Mouse (Mus musculus) ES-Bruce4 (cell line): ENCODE data around the gene Wbp2. TPM values are rescaled to one million over a fixed set of nuclear protein-coding genes. Genes with fewer than 3 reads are reported as not detected.

ENCODE experiments used
- H3K27ac ChIP-seq: 2 replicates; pipeline ENCODE4 v1.5.1; 2012; ENCODE audit warnings: low read length, inconsistent platforms; ENCODE audit not compliant: insufficient read depth
- H3K27me3 ChIP-seq: 2 replicates; pipeline ENCODE4 v1.6.1; 2012; ENCODE audit warnings: mild to moderate bottlenecking, low read length, inconsistent platforms; ENCODE audit not compliant: control insufficient read depth, poor library complexity, insufficient read depth, severe bottlenecking
- H3K36me3 ChIP-seq: 2 replicates; pipeline ENCODE4 v1.6.1; 2012; ENCODE audit warnings: inconsistent platforms, mild to moderate bottlenecking, low read length, moderate library complexity; ENCODE audit not compliant: control insufficient read depth, poor library complexity, insufficient read depth, severe bottlenecking
- H3K4me1 ChIP-seq: one replicate; pipeline ENCODE4 v1.8.1; 2011; ENCODE audit warnings: low read length; ENCODE audit not compliant: control insufficient read depth, insufficient read depth
- H3K4me3 ChIP-seq: 2 replicates; pipeline ENCODE4 v1.5.1; 2011; ENCODE audit warnings: low read depth, mild to moderate bottlenecking, low read length
- H3K9ac ChIP-seq: 2 replicates; pipeline ENCODE4 v1.6.1; 2012; ENCODE audit warnings: low read depth, mild to moderate bottlenecking, inconsistent platforms; ENCODE audit not compliant: poor library complexity, severe bottlenecking
- H3K9me3 ChIP-seq: replicated peaks from 2 replicates; pipeline ENCODE4 v1.6.1; 2012; ENCODE audit warnings: mild to moderate bottlenecking, low read length, inconsistent platforms; ENCODE audit not compliant: control insufficient read depth, poor library complexity, insufficient read depth, severe bottlenecking
- CTCF ChIP-seq: IDR thresholded peaks from one replicate; pipeline ENCODE4 v1.8.1; 2011; ENCODE audit warnings: low read depth, low read length
- EP300 ChIP-seq: IDR thresholded peaks from 2 replicates; pipeline ENCODE4 v1.6.1; 2011; ENCODE audit warnings: low read depth, low read length; ENCODE audit not compliant: insufficient read depth
- POLR2A ChIP-seq: IDR thresholded peaks from one replicate; pipeline ENCODE4 v1.8.1; 2011; ENCODE audit warnings: low read length; ENCODE audit not compliant: insufficient read depth
- polyA plus RNA-seq: library from polyadenylated mRNA; stranded (reverse); fragments of >200 nt; gene quantifications from 2 replicates; pipeline ENCODE4 v1.2.4, GENCODE M21; 2011; ENCODE audit warnings: low read depth; ENCODE audit not compliant: missing spikeins, insufficient read depth, insufficient read length

Gene Wbp2
- polyA plus RNA-seq, 1 experiment, result 179 TPM

GRCm38 (mm10) chr11:116101931-116102381, 15.2 kb upstream of the Wbp2 start:
- Histone ChIP-seq H3K4me1 (peaks cover 16% of the 10 kb centered on the region), H3K27ac (peak overlapping the region; percentile 82), H3K27me3 (no peaks in the 10 kb centered on the region), H3K9me3 (no peaks in the 10 kb centered on the region), H3K36me3 (no peaks in the 10 kb centered on the region), H3K9ac (peak overlapping the region; percentile 32), H3K4me3 (no peak overlapping the region)
- TF ChIP-seq CTCF (no peak), POLR2A (no peak), EP300 (0 out of 2 replicates have a peak, but pooled peaks have one; percentile 35)

- H3K27ac ChIP-seq, result peak overlapping the region; percentile 82
- no peak overlapping the region for H3K4me3 ChIP-seq
- TF ChIP-seq CTCF (no peak), POLR2A (no peak), EP300 (no peak)
- no peaks in the 10 kb centered on the region for H3K9me3 ChIP-seq
- H3K4me1 ChIP-seq, result peaks cover 10% of the 10 kb centered on the region
- H3K9ac ChIP-seq, result peak overlapping the region; percentile 33; the same call in 1 of the 2 replicates
- no peaks in the 10 kb centered on the region for H3K27me3 ChIP-seq
- H3K36me3 ChIP-seq, result no peaks in the 10 kb centered on the region
Observed at GRCm38 (mm10) chr11:116100839-116101238, 14.0 kb upstream of the Wbp2 start.

DNA sequence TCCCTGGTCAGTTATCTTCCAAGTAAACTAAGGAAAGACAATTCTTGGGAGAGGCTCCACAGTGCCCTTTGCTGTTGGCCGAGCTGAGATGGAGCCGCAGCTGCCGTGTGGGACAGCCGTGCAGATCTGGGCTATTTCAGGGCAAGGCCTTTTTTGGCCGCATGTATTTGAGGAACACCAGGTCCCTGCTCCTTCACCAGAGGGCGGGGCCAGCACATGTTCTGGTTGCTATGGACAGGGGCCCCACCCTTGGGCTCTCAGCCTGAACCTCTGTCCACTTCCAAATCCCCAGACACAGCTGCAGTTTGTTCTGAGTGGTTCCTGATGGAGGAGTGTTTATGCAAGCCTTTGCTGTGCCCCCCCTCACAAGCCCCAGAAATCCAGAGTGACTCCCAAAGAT, 13.6 kb upstream of the Wbp2 start:
- H3K9ac ChIP-seq, result no peak overlapping the region
- H3K4me1 ChIP-seq, result peaks cover 10% of the 10 kb centered on the region
- no peak for TF ChIP-seq CTCF
- no peak for TF ChIP-seq EP300
- TF ChIP-seq POLR2A, result no peak
- H3K27me3 ChIP-seq, result no peaks in the 10 kb centered on the region
- no peak overlapping the region for H3K27ac ChIP-seq
- no peaks in the 10 kb centered on the region for H3K9me3 ChIP-seq
- no peaks in the 10 kb centered on the region for H3K36me3 ChIP-seq
- no peak overlapping the region for H3K4me3 ChIP-seq

GRCm38 (mm10) chr11:116099462-116099861, 12.7 kb upstream of the Wbp2 start:
- Histone ChIP-seq H3K4me3 (no peak overlapping the region), H3K4me1 (peaks cover 9% of the 10 kb centered on the region), H3K27ac (no peak overlapping the region), H3K9me3 (no peaks in the 10 kb centered on the region), H3K36me3 (no peaks in the 10 kb centered on the region), H3K27me3 (no peaks in the 10 kb centered on the region), H3K9ac (no peak overlapping the region)
- TF ChIP-seq CTCF (no peak), POLR2A (no peak), EP300 (no peak)

DNA sequence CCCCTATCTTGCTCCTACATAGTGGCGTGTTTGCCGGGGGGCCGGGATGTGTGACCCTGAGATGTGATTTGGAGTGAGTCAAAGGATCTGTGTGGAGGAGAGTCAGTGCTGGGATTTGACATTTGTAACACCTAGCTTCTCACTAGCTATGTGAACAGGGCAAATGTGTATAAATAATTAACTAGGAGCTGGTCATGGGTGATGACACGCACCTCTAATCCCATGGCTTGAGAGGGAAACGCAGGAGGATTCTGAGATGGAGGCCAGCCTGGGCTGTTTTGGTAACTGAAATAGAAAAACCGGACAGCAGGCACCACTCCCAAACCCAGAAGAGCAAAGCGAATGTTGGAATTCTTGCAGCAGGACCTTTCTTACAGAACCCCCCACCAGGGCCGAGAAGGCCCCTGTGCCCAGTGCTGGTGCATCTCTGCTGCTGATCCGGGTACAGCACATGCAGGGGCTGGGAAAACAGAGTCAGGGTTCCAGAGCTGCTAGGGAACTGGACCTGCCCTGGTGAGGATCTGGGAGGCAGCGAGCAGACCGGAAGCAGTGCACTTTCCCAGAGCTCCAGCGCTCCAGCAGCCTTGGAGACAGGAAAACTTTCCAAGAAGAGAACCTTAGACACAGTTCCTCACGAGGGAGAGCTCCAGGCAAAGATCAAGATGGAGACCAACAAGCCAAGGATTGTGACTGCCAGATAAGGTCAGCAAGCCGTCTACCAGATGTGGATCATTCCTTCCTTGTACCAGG, 12.1 kb upstream of the Wbp2 start:
- no peak for TF ChIP-seq POLR2A
- TF ChIP-seq CTCF, result no peak
- no peak for TF ChIP-seq EP300
- no peak overlapping the region for H3K27ac ChIP-seq
- H3K27me3 ChIP-seq, result no peaks in the 10 kb centered on the region
- H3K4me1 ChIP-seq, result peaks cover 10% of the 10 kb centered on the region
- no peaks in the 10 kb centered on the region for H3K9me3 ChIP-seq
- H3K9ac ChIP-seq, result no peak overlapping the region
- no peaks in the 10 kb centered on the region for H3K36me3 ChIP-seq
- no peak overlapping the region for H3K4me3 ChIP-seq
